Comparison of ENCODE assay signal across 16 mouse cellular contexts in the genomic region with DNA sequence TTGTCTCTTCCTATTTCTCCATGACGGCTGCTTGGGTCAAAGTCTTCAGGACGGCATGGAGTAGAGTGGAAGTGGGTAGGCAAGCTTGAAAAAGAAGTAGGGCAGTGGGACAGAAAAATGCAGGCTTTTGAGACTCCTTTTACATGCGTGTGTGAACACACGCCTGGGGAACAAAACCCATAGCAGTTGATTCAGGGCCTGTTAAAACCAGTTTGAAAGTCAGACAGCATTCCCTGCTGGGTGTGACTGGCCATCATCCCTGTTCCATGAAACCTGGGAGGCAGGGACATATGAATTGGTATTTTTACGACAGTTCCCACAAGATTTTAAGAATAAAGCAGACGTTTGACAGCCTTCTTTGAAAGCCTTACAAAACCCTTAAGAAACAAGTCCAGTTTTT.
"Had no signal": no experiment of that assay in that cellular context is flagged by ENCODE, and none has a peak within 500 bp of the region (broad histone marks: within the 10 kb centered on the region; RNA-seq: fewer than 3 reads in every experiment).

No protein-coding gene starts in this region.

- H3K4me1 ChIP-seq: stomach, embryonic 15.5 days had no signal

- H3K9me3 ChIP-seq: neural tube, embryonic 13.5 days; neural tube, embryonic 15.5 days; stomach, embryonic 15.5 days had no signal

- DNase-seq: retina, postnatal 1 day; right cerebral cortex, adult 18-20 months; right cerebral cortex, postnatal 14 days; right cerebral cortex, postnatal 25 days; right cerebral cortex, postnatal 4 days; spleen, adult 18-20 months; thymus, adult 18-20 months; thymus, adult 2 months; thymus, postnatal 14 days; thymus, postnatal 25 days; thymus, postnatal 36 days; thymus, postnatal 4 days had no signal

- H3K27me3 ChIP-seq: neural tube, embryonic 13.5 days; neural tube, embryonic 15.5 days; stomach, embryonic 15.5 days had no signal

- H3K4me2 ChIP-seq: neural tube, embryonic 13.5 days; neural tube, embryonic 15.5 days; stomach, embryonic 15.5 days had no signal

- H3K9ac ChIP-seq: neural tube, embryonic 13.5 days; neural tube, embryonic 15.5 days; stomach, embryonic 15.5 days had no signal

- H3K27ac ChIP-seq: neural tube, embryonic 13.5 days; neural tube, embryonic 15.5 days; stomach, embryonic 15.5 days; stomach, postnatal 0 days had no signal

- H3K4me3 ChIP-seq: neural tube, embryonic 13.5 days; neural tube, embryonic 15.5 days; stomach, embryonic 15.5 days had no signal

- H3K36me3 ChIP-seq: neural tube, embryonic 13.5 days; neural tube, embryonic 15.5 days; stomach, embryonic 15.5 days had no signal
